Mouse (Mus musculus) thymus, postnatal 4 days (tissue): ENCODE measurements around the gene Gm12216.

ENCODE experiments used
- DNase-seq: peaks from one replicate; pipeline ENCODE4 v3.0.0; 2021

The Gm12216 gene

DNA sequence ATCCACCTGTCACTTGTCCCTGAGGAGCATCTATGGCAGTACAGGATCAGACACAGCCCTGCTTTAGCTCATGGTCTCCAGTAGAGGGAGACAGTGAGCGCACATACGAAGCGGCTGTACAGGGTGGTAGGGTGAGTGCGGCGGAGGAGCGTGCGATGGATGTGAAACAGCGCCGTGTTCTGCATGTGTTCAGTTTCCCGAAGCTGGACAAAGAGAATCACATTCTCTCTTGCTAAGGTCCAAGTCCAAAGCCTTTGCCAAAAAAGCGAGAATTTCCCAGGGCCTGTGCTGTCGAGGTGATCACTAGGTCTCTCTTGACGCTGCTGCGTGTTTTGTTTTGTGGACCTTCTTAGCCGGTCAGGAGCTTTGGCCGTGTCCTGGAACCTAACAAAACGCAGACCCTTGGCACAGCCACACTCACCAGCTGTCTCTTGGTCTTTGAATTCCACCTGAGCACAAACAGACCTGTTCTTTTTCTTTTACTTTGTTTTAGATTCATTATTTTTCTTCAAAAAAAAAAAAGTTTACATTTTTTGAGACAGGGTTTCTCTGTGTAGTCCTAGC, 123.3 kb downstream of the Gm12216 start:
- DNase-seq = peak; percentile 76

DNA sequence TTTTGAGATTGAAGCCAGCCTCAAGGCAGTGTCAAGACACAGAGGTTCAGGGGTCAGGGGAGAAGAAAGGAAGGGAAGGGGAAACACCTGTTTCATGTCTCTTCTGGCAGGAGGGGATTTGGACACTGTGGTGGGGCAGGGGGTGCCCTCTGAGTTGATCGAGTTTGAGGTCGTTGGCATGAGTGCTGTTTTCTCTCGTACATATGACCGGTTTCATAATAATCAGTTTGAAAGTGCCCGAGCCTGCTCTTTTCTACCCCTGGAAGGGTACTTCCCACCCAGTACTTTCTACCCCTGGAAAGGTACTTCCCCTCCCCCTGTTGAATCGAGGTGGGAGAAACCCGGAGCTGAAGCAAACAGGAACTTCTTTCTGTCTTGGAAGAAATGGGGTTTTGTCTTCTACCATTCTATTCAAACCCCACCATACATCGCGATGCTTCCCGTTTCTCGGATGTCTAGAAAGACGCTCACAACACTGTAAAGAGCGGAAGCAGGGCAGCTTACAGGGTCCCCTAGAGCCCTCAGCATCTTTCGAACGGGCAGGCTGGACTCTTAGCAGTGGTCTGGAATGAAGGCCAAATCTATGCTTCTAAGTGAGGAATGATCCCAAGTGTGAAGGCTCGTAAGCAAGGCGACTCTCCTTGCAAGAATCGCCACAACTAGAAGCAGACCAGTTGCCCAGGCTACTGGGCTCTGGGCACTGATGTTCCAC, 123.9 kb downstream of the Gm12216 start:
- DNase-seq = no peak

DNA sequence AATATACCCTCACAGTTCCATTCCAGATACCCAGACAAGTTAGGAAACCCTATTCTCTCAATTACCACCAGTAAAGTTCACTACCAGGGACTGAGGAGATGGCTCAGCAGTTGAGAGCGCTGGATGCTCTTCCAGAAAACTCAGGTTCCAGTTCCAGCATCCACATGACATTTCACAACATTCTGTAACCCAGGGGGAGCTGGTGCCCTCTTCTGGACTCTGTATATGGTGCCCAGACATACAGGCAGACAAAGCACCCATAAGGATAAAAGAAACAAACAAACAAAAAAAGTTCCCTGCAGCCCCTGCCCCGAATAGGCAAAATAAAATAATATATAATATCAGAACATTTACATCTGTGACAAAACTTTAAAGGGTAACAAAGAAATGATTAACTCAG, 124.6 kb downstream of the Gm12216 start:
- no peak for DNase-seq

DNA sequence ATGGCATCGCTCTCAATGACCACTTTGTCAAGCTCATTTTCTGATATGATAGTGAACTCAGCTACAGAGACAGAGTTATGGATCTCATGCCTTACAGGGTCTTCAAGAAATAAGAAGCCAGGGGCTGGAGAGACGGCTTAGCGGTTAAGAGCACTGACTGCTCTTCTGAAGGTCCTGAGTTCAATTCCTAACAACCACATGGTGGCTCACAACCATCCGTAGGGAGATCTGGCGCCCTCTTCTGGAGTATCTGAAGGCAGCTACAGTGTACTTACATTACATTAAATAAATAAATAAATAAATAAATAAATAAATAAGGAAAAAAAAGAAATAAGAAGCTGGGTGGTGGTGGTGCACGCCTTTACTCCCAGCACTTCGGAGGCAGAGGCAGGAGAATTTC, 125.2 kb downstream of the Gm12216 start:
- no peak for DNase-seq
